Mouse (Mus musculus) mouse embryonic stem cell (cell line): ENCODE data around the gene Sptb.

Source experiments
- in situ Hi-C, 2 experiments: fragments of 300-500 bp; cut with MboI; formaldehyde crosslinking; loops; 1 replicate in 1 of 2; 3 replicates in 1 of 2; pipeline ENCODE4 v1.14.3; 2019 to 2020; ENCODE audit warnings: low sequenced_read_pairs in 2 of 2, low pct_unique_long_range_greater_than_20kb in 1 of 2, mixed read lengths in 1 of 2; ENCODE audit not compliant: unreplicated experiment in 1 of 2

Gene Sptb

DNA sequence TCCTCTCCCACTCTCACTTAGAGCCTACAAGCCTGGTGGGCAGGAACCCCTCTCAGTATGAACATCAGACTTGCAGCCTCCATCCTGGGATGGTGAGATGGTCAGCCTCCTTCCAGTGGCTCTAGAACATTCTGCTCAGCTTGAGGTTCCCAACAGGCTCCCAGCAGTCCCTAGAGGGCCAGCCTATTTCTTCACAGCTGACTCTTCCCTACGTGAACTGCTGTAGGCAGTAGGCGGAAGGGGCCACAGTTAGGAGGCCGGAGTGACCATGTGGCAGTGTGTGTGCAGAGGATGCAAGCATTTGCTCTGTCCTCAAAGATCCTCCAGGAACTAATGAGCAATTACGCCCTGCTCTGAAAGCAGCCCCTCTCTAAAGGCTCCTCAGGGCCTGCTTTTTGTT lies 92.2 kb downstream of the Sptb start:
- in situ Hi-C loops: no loop called here

GRCm38 (mm10) chr12:76615580-76615937 lies 94.8 kb downstream of the Sptb start:
- in situ Hi-C loops: no loop called here

DNA sequence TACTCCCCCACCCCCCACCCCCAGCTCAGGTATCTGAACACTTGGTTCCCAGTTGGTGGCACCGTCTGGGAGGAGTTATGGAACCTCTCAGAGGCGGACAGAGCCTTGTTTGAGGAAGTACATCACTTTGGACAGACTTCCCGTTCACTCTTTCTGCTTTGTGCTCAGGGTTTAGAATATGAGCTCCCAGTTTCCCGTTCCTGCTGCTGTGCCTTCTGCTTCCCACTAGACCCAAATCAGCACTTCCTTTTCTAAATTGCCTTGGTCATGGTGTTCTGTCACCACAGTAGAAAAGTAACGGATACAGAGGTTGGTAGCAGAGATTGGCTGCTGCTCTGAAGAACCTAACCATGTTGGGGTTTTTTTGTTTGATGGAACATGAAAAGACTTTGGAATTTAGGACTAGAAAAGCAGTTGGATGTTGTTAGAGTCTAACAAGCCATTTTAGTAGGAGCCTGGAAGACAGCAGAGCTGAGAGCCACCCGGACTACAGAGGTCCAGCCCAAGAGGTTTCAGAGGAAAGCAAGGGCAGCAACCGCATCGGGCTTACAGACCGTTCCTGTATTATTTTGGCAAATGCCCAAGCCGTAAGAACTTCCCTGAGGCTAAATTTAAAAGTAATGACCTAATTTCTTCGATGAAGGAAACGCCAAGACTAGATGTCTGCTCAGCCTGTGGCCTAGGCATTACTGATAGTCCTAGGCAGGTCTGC lies 95.3 kb downstream of the Sptb start:
- in situ Hi-C loops: no loop called here

- in situ Hi-C loops: no loop called here
Observed at GRCm38 (mm10) chr12:76612621-76613020, 97.7 kb downstream of the Sptb start.

DNA sequence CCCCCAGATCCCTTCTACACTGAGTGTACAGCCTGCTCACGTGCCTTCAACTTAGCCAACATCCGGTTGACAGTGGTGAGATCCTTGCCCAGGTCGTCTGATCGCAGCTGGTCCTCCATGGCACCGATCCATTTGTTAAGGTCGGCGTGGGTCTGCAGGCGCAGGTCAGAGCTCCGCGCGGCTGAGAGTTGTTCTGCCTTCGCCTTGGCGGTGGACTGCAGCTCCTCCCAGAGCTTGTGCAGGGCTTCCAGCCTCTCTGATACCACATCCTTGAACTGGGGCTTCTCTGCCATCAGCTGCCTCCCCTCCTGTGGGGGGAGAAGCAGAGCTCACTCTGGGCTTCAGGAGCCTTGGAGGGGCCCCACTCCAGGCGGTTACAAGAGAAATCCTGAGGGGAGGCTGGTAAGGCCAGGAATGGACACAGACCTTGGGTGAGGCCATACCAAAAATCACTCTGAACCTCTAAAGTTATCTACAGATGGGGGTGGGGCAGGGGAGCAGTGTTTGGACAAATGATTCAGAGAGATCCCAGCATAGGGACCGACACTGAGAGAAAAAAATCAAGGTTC lies 101.3 kb downstream of the Sptb start:
- in situ Hi-C loops: no loop called here

GRCm38 (mm10) chr12:76608241-76608640 lies 102.1 kb downstream of the Sptb start:
- in situ Hi-C loops: no loop called here

DNA sequence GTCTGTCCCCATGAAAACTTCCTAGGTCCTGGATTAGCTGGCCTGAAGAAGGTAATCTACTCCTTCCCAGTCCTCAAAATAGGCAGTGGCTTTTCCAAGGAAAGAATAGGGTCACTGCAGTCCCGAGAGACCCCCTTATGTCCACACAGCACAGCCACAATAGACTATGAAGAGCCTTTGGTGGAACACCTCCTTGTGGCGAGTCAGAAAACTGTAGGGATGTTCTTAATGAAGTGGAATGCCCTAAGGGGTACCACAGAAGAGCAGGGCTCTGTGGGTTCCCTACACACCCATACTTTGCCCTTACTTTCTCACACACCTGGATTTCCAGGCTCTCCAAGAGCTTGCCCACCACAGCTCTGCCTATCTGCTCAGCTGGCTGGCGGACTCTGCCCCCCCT lies 104.5 kb downstream of the Sptb start:
- in situ Hi-C loops: no loop called here

GRCm38 (mm10) chr12:76604546-76604945 lies 105.8 kb downstream of the Sptb start:
- in situ Hi-C loops: no loop called here

DNA sequence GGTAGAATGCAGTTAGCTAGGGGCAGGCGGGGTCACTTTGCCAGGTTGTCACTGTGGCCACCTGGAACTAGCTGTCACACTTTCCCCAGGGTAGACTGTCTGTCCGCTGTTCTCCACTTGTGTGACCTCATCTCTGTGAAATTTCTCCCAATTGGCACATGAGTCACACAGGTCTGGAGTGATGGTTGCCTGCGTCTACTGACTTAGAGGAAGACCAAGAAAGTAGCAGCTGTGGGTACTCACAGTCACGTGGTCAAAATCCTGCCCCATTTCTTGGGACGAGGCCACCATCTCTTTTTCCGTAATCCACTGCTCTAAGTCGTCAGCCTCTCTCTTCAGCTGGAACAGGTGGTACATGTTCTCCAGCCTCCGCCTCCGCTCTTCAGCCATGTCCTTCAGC lies 106.6 kb downstream of the Sptb start:
- in situ Hi-C loops: no loop called here

DNA sequence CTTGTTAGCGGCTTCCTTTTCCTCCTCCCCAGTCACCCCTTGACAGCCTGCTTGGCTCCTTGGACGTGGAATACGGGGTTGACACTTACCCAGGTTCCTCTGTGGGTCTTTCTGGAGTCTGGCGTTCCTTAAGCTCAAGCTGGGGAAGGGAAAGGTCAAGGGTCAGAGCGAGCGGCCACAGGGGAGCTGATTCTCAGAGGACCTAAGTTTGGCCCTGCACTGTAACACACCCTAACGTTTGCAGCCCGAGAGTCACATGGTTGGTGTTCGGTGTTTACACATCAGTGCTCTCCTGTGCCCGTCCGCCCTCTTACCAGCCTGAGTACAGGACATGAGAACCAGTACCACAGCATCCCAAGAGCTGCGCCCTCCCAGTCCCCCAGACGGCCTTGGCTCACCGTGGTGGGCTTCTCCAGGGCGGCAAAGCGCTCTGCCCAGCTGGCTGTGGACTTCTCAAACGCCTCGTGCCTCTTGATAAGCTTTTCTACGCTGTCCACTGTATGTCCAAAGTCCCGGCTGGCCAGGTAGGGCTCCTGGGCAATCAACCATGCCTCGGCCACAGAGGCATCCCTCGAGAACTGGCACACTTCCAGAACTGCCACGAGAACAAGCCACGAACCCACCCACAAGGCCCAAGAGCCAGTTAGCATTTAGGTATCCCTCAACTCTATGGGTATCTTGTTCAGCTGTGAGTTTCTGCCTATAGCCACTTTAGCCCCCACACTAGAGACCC lies 112.0 kb downstream of the Sptb start:
- in situ Hi-C loops: no loop called here

DNA sequence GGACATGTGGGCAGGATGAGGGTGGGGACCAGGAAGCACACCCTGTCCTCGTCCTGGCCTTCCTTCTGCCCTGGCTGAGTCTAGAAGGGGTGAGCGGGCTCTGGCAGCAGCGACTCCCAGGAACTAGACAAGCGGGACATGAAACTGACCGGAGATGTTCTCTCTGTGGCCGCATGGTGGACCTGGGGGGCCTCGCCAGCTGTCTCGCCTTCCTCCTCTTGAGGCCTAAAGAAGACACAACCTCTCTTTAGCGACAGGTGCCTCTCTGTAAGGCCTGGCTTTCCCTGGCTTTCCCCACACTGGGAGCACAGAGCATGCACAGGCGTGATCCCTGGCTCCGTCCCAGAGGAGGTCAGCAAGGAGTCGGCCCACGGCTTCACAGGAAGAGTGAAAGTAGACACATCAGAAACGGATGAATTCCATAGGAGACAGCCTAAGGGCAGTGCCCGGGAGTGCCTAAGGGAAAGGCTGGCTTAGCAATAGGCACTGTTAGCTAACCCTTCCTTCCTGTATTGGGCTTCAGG lies 112.7 kb downstream of the Sptb start:
- in situ Hi-C loops: no loop called here

- in situ Hi-C loops: no loop called here
Observed at GRCm38 (mm10) chr12:76596292-76597023, 113.9 kb downstream of the Sptb start.

GRCm38 (mm10) chr12:76595830-76596229 lies 114.5 kb downstream of the Sptb start:
- in situ Hi-C loops: no loop called here

DNA sequence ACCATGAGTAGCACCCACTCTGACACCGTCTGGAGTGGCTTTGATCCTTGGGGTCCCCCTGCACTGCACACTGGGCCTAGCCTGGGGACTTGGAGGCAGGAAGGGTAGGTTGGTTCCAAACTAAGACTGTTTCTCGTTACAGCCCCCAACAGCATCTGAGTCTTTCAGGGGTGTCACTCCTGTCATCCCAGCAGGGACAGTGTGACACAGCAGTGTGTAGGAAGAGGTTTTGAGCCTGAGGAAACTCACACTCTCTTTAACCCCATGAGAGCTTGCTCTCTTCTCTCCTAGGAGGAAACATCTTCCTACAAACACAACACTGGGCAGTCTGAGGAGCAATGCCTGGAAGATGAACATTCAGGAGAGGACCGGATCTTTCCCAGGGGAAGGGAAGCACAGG lies 115.8 kb downstream of the Sptb start:
- in situ Hi-C loops: loop anchor here (5.0 kb wide), 2 partner anchors 97 to 102 kb away; no protein-coding TSS in a partner anchor

DNA sequence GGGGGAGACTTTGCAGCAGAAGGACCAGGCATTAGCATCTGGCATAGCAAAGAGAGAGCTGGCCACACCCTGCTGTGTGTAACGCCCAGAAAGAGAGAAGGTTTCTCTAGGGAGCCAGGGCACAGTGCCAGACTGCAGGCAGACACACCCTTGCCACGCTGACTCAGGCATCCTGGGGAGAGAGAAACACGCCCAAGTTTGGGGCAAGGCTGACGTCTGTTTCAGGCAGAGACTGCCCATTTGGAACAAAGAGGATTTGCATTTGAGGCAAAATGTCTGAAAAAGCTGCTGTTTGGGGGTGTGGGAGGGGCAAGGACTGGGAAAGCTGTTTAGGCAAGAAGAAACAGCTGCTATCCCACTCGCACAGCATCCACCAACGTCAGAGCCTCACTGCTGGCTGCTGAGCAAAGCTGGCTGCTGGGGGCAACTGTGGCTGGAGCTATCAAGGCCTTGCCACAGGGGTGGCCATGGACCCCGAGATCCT lies 116.5 kb downstream of the Sptb start:
- in situ Hi-C loops: loop anchor here (5.0 kb wide), 2 partner anchors 97 to 102 kb away; no protein-coding TSS in a partner anchor

DNA sequence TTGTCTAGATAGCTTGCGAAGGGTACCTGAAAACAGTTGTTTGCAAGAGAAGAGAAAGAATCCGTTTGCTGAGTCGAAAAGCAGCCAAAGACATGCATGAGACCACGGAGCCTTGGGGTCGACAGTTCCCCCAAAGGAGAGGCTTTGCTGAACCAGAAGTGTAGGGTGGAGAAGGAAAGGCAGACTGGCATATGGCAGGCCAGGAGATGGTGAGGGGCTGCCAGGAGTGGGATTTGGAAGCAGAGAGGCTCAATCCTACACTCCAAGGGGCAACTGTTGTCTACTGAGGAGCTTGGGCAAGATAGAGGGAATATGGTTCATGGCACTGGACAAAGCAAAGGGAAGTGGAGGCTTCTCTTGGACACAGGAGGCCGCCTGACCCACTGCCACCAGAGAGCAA lies 117.1 kb downstream of the Sptb start:
- in situ Hi-C loops: loop anchor here (5.0 kb wide), 2 partner anchors 96 to 101 kb away; no protein-coding TSS in a partner anchor

DNA sequence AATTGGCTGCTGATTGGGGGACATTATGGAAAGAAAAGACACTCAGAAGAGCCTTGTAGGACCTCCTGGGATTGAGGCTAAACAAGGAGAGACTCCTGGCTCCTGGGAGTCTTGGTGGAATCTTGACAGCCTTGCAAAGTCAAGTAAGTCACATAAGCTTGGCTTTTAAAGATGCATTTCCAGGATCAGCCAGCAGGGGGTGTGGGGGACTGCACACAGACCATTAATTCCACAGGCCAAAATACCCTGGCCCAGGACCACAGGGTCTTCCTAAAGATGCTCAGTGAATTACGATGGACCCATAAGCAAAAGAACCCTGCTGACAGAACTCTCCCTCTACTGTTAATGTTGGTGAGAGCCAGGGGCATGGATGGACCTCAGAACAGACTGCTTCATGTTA lies 118.1 kb downstream of the Sptb start:
- in situ Hi-C loops: loop anchor here (5.0 kb wide), 2 partner anchors 95 to 100 kb away; no protein-coding TSS in a partner anchor

- in situ Hi-C loops: loop anchor here (5.0 kb wide), 2 partner anchors 94 to 99 kb away; no protein-coding TSS in a partner anchor
Observed at GRCm38 (mm10) chr12:76591037-76591436, 119.3 kb downstream of the Sptb start.

GRCm38 (mm10) chr12:76589531-76589930 lies 120.8 kb downstream of the Sptb start:
- in situ Hi-C loops: no loop called here
